Mouse (Mus musculus): Measurements from ENCODE around the gene Snx17.

The Snx17 gene

DNA sequence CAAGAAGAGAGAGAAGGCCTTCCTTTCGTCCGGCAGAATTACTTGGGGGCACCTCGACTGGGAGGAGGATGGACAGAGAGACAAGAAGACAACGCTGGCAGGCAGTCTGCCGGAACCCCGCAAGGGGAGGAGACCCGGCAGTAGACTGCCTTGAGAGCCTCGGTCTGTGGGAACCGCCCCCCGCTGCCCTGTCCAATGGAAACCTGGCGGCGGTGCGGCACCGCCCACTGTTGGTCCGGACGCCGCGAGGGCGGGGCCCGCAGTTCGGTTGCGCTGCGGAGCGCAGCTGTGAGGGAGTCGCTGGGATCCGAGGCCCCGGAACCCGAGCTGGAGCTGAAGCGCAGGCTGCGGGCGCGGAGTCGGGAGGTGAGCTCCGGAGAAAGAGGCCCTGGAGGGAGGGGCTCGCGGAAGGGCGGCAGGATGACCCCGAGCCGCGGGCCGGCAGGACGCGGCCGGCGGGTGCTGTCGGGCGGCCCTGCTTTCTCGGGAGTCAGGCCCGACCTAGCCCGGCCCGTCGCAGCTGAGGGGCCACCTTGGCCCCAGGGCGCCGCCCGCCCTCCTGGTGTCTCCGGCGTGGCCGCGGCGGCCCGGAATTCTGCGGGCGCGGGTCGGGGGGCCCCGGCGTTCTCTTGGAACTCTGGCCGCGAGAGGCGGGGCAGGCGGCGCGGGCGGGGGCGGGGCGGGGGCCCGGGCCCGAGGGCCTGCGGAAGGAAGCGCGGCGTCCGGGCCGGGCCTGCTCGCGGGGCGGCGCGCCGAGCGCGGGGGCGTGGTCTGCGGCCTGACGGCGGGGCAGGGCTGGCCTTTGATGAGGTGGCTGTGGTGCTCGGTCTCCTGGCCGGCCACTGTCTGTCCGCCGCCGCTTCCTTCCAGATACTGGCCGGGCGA, 47.9 kb downstream of the Snx17 start, which contains the start of the genes Nrbp1 and Gm9970:
TSS of gene Nrbp1 (plus strand) at position 228 of the 885 bp plus-strand sequence.
TSS of gene Gm9970 (minus strand) at position 596 of the 885 bp plus-strand sequence.
- peak; percentile 99 for DNase-seq

DNA sequence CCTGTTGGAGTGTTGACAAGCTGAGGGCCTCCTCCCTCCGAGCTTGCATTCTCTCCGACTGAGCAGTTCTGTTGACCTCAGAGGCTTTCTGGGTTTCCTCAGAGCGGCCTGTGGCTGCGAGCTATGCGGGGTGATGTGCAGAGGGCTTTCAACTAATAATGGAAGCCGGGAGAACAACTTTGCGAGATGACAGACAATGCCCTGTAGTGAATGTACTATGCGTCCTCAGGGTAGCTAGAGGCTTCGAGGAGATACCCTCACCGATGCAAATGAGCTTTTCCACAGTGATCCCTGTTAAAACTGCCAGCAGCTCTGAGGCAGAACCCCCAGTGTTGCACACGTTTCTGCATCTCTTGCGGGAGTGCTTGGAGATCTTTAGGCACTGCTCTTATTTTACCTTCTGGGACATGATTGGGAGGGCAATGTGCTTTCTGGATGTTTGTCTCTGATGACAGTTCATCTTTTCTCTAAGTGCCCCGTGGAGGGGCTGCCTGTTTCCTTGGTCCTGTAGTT, 48.6 kb downstream of the Snx17 start:
- DNase-seq = no peak

DNA sequence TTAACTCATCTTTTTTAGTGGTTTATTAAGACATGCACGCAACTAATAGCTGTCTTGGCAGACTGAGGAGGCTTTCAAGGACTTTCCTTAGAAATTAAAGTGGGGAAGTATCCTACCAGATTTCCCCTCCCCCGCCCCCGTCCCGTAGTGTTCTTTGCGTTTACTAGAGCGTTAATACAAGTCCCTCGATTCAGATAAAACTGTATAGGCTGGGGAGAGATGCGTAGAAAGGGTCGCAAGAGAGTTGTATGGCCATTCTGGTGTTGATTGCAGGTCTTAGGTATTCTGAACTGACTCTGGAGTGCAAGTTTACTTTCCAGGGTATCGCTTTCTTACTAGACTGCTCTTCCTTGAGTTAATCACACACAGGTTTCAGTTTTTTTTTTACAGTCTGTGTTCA, 49.2 kb downstream of the Snx17 start:
- DNase-seq = no peak

Measured in cerebellum, postnatal 10 days (tissue).